ENCODE assay signal across 17 mouse cellular contexts in genomic region chr11:75668621-75669020, GRCm38 (mm10).
"Had no signal": no experiment of that assay in that cellular context is flagged by ENCODE, and none has a peak within 500 bp of the region (broad histone marks: within the 10 kb centered on the region; RNA-seq: fewer than 3 reads in every experiment).

No protein-coding gene starts in this region.

- H3K27me3 ChIP-seq: megakaryocyte, embryonic 14.5 days; midbrain, embryonic 12.5 days; neural tube, embryonic 13.5 days; neural tube, embryonic 15.5 days; stomach, embryonic 15.5 days had no signal

- H3K27ac ChIP-seq: liver, embryonic 14.5 days; midbrain, embryonic 12.5 days; neural tube, embryonic 13.5 days; neural tube, embryonic 15.5 days; stomach, embryonic 15.5 days; stomach, postnatal 0 days had no signal

- H3K4me1 ChIP-seq: midbrain, embryonic 12.5 days; neural tube, embryonic 15.5 days; stomach, embryonic 15.5 days had no signal

- H3K9ac ChIP-seq: liver, embryonic 14.5 days; lung, embryonic 14.5 days; midbrain, embryonic 12.5 days; neural tube, embryonic 13.5 days; neural tube, embryonic 15.5 days; stomach, embryonic 15.5 days had no signal

- DNase-seq: lung, adult 18-20 months; lung, embryonic 14.5 days; lung, postnatal 10 days; lung, postnatal 4 days; midbrain, embryonic 14.5 days; right cerebral cortex, postnatal 14 days; thymus, adult 2 months; thymus, postnatal 25 days had no signal

- H3K9me3 ChIP-seq: megakaryocyte, embryonic 14.5 days; midbrain, embryonic 12.5 days; neural tube, embryonic 13.5 days; neural tube, embryonic 15.5 days; stomach, embryonic 15.5 days had no signal

- H3K4me2 ChIP-seq: lung, embryonic 14.5 days; midbrain, embryonic 12.5 days; neural tube, embryonic 13.5 days; neural tube, embryonic 15.5 days; stomach, embryonic 15.5 days had no signal

- ATAC-seq: midbrain, embryonic 16.5 days had no signal

- H3K4me3 ChIP-seq: megakaryocyte, embryonic 14.5 days; midbrain, embryonic 12.5 days; myocyte; neural tube, embryonic 13.5 days; neural tube, embryonic 15.5 days; stomach, embryonic 15.5 days had no signal
